In genomic region chr5:50760386-50760785, GRCm38 (mm10) we compare ENCODE assay signal across 32 mouse cellular contexts.
"Had no signal": no experiment of that assay in that cellular context is flagged by ENCODE, and none has a peak within 500 bp of the region (broad histone marks: within the 10 kb centered on the region; RNA-seq: fewer than 3 reads in every experiment).

No protein-coding gene starts in this region.

- DNase-seq: left cerebral cortex, postnatal 4 days; liver; liver, embryonic 13.5 days; liver, postnatal 0 days; lung, adult 18-20 months; lung, adult 2 months; lung, embryonic 14.5 days; lung, postnatal 10 days; lung, postnatal 14 days; lung, postnatal 36 days; lung, postnatal 4 days; midbrain, embryonic 14.5 days had no signal

- H3K4me1 ChIP-seq: limb, embryonic 10.5 days; limb, embryonic 12.5 days; limb, embryonic 13.5 days; limb, embryonic 15.5 days; liver, embryonic 12.5 days; liver, embryonic 13.5 days; liver, embryonic 15.5 days; lung, embryonic 15.5 days; megakaryocyte, embryonic 14.5 days; midbrain, embryonic 10.5 days; midbrain, embryonic 12.5 days; midbrain, embryonic 13.5 days; midbrain, embryonic 15.5 days; neural tube, embryonic 12.5 days had no signal

- H3K4me2 ChIP-seq: limb, embryonic 12.5 days; limb, embryonic 13.5 days; limb, embryonic 15.5 days; liver, embryonic 11.5 days; liver, embryonic 12.5 days; liver, embryonic 13.5 days; liver, embryonic 15.5 days; lung, embryonic 14.5 days; lung, embryonic 15.5 days; midbrain, embryonic 11.5 days; midbrain, embryonic 12.5 days; midbrain, embryonic 13.5 days; midbrain, embryonic 15.5 days; neural tube, embryonic 12.5 days had no signal

- H3K27ac ChIP-seq: limb, embryonic 10.5 days; limb, embryonic 12.5 days; limb, embryonic 13.5 days; limb, embryonic 15.5 days; liver, embryonic 12.5 days; liver, embryonic 13.5 days; liver, embryonic 14.5 days; liver, embryonic 15.5 days; lung, embryonic 15.5 days; macrophage; midbrain, embryonic 10.5 days; midbrain, embryonic 12.5 days; midbrain, embryonic 13.5 days; midbrain, embryonic 15.5 days; neural tube, embryonic 12.5 days had no signal

- H3K9ac ChIP-seq: limb, embryonic 12.5 days; limb, embryonic 13.5 days; limb, embryonic 15.5 days; liver, embryonic 12.5 days; liver, embryonic 13.5 days; liver, embryonic 14.5 days; liver, embryonic 15.5 days; liver, postnatal 0 days; lung, embryonic 14.5 days; lung, embryonic 15.5 days; midbrain, embryonic 12.5 days; midbrain, embryonic 13.5 days; midbrain, embryonic 15.5 days; neural tube, embryonic 12.5 days had no signal

- H3K36me3 ChIP-seq: limb, embryonic 10.5 days; limb, embryonic 12.5 days; limb, embryonic 13.5 days; limb, embryonic 15.5 days; liver, embryonic 12.5 days; liver, embryonic 13.5 days; liver, embryonic 15.5 days; lung, embryonic 15.5 days; midbrain, embryonic 10.5 days; midbrain, embryonic 12.5 days; midbrain, embryonic 13.5 days; midbrain, embryonic 15.5 days; neural tube, embryonic 12.5 days had no signal

- H3K4me3 ChIP-seq: limb, embryonic 10.5 days; limb, embryonic 12.5 days; limb, embryonic 13.5 days; limb, embryonic 15.5 days; liver, embryonic 12.5 days; liver, embryonic 13.5 days; liver, embryonic 15.5 days; lung, embryonic 15.5 days; megakaryocyte, embryonic 14.5 days; midbrain, embryonic 10.5 days; midbrain, embryonic 12.5 days; midbrain, embryonic 13.5 days; midbrain, embryonic 15.5 days; myocyte; neural tube, embryonic 12.5 days had no signal

- H3K9me3 ChIP-seq: limb, embryonic 10.5 days; limb, embryonic 12.5 days; limb, embryonic 13.5 days; limb, embryonic 15.5 days; liver, embryonic 12.5 days; liver, embryonic 13.5 days; liver, embryonic 15.5 days; lung, embryonic 15.5 days; megakaryocyte, embryonic 14.5 days; midbrain, embryonic 10.5 days; midbrain, embryonic 12.5 days; midbrain, embryonic 13.5 days; midbrain, embryonic 15.5 days; neural tube, embryonic 12.5 days had no signal

- H3K27me3 ChIP-seq: limb, embryonic 12.5 days; limb, embryonic 13.5 days; limb, embryonic 15.5 days; liver, embryonic 12.5 days; liver, embryonic 13.5 days; liver, embryonic 15.5 days; lung, embryonic 15.5 days; megakaryocyte, embryonic 14.5 days; midbrain, embryonic 12.5 days; midbrain, embryonic 13.5 days; midbrain, embryonic 15.5 days; neural tube, embryonic 12.5 days had no signal

- ATAC-seq: liver, embryonic 12.5 days; liver, postnatal 0 days; lung, postnatal 0 days; midbrain, embryonic 13.5 days; midbrain, embryonic 15.5 days; midbrain, embryonic 16.5 days had no signal
